Mouse (Mus musculus): ENCODE results near the gene Ptprj.

DNA sequence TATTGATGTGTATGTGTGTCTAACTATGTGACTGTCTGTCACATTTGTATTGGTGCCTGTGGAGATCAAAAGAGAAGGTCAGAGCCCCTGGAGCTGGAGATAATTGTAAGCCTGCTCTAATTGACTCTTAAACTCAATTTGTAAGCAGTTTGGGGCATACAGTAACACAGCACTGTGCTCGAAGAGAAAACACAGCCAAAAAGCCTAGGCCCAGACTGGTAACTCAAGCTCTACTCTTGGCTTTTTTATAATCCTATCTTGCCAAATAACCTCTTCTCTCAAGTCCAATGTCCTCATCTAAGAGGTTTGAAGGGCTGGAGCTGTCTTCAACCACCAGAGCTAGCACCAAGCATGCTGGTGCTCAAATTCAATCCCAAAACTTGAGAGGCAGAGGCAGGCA is 3.5 kb downstream of the Ptprj start:
- TF ChIP-seq EP300 (optimal IDR thresholded peaks at IDR 0.05) (no peak), CTCF (IDR thresholded peaks at IDR 0.05; ENCODE audit: low read depth) (no peak)

All from stomach, postnatal 0 days (tissue).